Mouse (Mus musculus): Measurements from ENCODE around the gene Wipi1. TPM values are rescaled to one million over a fixed set of nuclear protein-coding genes. Genes with fewer than 3 reads are reported as not detected.
A peak's percentile ranks its signal among the peaks of the same experiment; 100 is the strongest.
"Not testable (repeated sequence)": the region's sequence is repeated elsewhere in the genome, so short reads cannot be mapped to it uniquely, and the experiment has no call there.

Wipi1 gene
- polyA plus RNA-seq, 1 experiment from 2014 or later, result 12.3 TPM

DNA sequence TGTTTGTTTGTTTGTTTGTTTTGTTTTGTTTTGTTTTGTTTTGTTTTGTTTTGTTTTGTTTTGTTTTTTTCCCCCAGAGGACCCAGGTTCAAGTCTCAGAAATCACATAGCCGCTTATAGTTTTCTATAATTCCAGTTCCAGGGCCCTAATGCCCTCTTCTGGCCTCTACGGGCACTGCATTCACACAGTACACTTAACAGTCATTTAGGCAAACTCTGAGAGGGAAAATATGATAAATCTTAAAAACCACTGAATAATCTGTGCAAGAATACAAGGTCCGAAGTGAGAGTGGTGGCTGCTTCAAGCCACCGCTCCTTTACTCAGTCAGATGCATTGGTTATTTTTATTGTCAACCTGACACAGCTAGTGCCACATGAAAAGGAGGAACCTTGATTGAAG lies 15.9 kb upstream of the Wipi1 start:
- no peak overlapping the region for H3K4me3 ChIP-seq (ENCODE audit: low read depth, low read length)
- DNase-seq (ENCODE audit: low spot score) (no peak), ATAC-seq (ENCODE audit: low FRiP score) (no peak)
- no peak overlapping the region for H3K9ac ChIP-seq (ENCODE audit: low read depth, low read length)
- 92% methylated on average over 4 of the region's 4 CpGs for WGBS
- no peaks in the 10 kb centered on the region for H3K27me3 ChIP-seq (ENCODE audit: control insufficient read depth, insufficient read depth, low read length)
- no peaks in the 10 kb centered on the region for H3K36me3 ChIP-seq (ENCODE audit: control insufficient read depth, insufficient read depth, low read length)
- no peaks in the 10 kb centered on the region for H3K4me1 ChIP-seq (replicated peaks; ENCODE audit: control insufficient read depth, insufficient read depth, low read length)
- no peaks in the 10 kb centered on the region for H3K9me3 ChIP-seq (ENCODE audit: control insufficient read depth, low read length)
- no peak overlapping the region for H3K4me2 ChIP-seq (replicated peaks; ENCODE audit: low read depth, low read length)
- no peak overlapping the region for H3K27ac ChIP-seq (ENCODE audit: low read depth, low read length)

DNA sequence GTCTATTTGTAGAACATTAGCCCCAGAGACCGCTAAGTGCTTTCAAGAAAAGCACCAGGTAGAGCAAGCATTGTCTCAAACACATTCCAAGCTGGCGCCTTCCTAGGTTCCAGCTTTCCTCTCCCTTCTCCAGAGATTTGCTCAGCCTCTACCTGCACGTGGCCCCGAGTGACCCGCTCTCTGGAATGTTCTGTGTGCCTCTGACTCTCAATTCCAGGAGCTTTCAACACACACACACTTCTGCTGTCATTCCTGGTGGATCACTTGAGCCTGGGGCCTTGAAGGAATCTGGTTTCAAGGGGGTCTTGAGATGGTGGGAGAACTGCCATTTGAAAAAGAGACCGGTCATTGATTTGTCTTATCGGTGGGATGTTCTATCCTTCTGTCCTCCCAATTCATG lies 11.5 kb upstream of the Wipi1 start:
- Histone ChIP-seq H3K4me3 (ENCODE audit: low read depth, low read length) (no peak overlapping the region), H3K4me2 (replicated peaks; ENCODE audit: low read depth, low read length) (no peak overlapping the region), H3K4me1 (replicated peaks; ENCODE audit: control insufficient read depth, insufficient read depth, low read length) (no peaks in the 10 kb centered on the region), H3K36me3 (ENCODE audit: control insufficient read depth, insufficient read depth, low read length) (no peaks in the 10 kb centered on the region), H3K9me3 (ENCODE audit: control insufficient read depth, low read length) (no peaks in the 10 kb centered on the region), H3K27me3 (ENCODE audit: control insufficient read depth, insufficient read depth, low read length) (no peaks in the 10 kb centered on the region), H3K27ac (ENCODE audit: low read depth, low read length) (no peak overlapping the region), H3K9ac (ENCODE audit: low read depth, low read length) (no peak overlapping the region)
- no peak for DNase-seq (ENCODE audit: low spot score)
- ATAC-seq (ENCODE audit: low FRiP score), result no peak
- WGBS, result 90% methylated on average over 7 of the region's 7 CpGs

- H3K36me3 ChIP-seq (ENCODE audit: control insufficient read depth, insufficient read depth, low read length), result no peaks in the 10 kb centered on the region
- H3K9ac ChIP-seq (ENCODE audit: low read depth, low read length), result no peak overlapping the region
- H3K4me2 ChIP-seq (replicated peaks; ENCODE audit: low read depth, low read length), result no peak overlapping the region
- H3K4me3 ChIP-seq (ENCODE audit: low read depth, low read length), result no peak overlapping the region
- no peaks in the 10 kb centered on the region for H3K27me3 ChIP-seq (ENCODE audit: control insufficient read depth, insufficient read depth, low read length)
- no peaks in the 10 kb centered on the region for H3K4me1 ChIP-seq (replicated peaks; ENCODE audit: control insufficient read depth, insufficient read depth, low read length)
- ATAC-seq (ENCODE audit: low FRiP score) (no peak), DNase-seq (ENCODE audit: low spot score) (no peak)
- 47% methylated on average over 15 of the region's 15 CpGs for WGBS
- no peaks in the 10 kb centered on the region for H3K9me3 ChIP-seq (ENCODE audit: control insufficient read depth, low read length)
- no peak overlapping the region for H3K27ac ChIP-seq (ENCODE audit: low read depth, low read length)
Observed at GRCm38 (mm10) chr11:109622518-109623037, 10.8 kb upstream of the Wipi1 start.

DNA sequence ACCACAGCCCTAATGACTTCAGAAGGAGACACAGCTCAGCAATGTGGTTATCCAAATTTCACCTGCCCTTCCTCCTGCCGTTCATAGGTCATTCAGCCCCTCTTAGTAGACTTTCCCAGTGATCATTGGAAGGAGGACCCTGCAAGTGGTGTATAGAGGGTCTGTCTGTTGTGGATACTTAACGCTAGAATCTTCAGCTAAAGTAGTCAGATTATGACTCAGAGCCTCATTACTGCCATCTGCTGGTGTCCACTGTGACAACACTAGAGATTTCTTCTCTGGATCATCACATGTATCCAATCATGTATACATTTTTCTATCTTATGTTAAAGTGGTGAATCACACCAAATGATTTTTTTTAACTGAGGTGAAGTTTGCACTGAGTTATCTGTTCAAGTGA lies 9.4 kb upstream of the Wipi1 start:
- Histone ChIP-seq H3K27me3 (ENCODE audit: control insufficient read depth, insufficient read depth, low read length) (no peaks in the 10 kb centered on the region), H3K9ac (ENCODE audit: low read depth, low read length) (no peak overlapping the region), H3K9me3 (ENCODE audit: control insufficient read depth, low read length) (no peaks in the 10 kb centered on the region), H3K27ac (ENCODE audit: low read depth, low read length) (no peak overlapping the region), H3K4me3 (ENCODE audit: low read depth, low read length) (no peak overlapping the region), H3K36me3 (ENCODE audit: control insufficient read depth, insufficient read depth, low read length) (no peaks in the 10 kb centered on the region), H3K4me2 (replicated peaks; ENCODE audit: low read depth, low read length) (no peak overlapping the region), H3K4me1 (replicated peaks; ENCODE audit: control insufficient read depth, insufficient read depth, low read length) (no peaks in the 10 kb centered on the region)
- DNase-seq (ENCODE audit: low spot score) (peak; percentile 76), ATAC-seq (ENCODE audit: low FRiP score) (no peak)
- 17% methylated on average over 2 of the region's 2 CpGs for WGBS

DNA sequence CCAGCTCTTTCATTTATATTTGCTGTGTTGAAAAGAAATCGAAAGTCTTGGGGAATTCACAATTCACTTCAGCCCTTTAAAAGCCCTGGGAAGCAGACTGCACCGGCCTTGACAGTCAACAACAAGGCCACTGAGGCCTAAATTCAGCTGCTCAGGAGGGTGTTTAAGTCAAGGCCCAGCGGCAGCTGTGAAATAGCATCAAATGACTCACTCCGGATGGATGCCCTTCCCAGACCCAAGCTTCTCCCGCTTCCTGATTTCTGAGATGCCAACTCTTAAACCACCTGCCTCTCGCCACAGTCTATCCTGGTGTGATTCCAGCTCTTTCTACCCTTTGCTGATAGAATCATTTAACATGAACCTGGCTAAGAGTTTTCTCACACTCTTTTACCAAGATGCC lies 8.6 kb upstream of the Wipi1 start:
- H3K4me1 ChIP-seq (replicated peaks; ENCODE audit: control insufficient read depth, insufficient read depth, low read length), result no peaks in the 10 kb centered on the region
- H3K4me3 ChIP-seq (ENCODE audit: low read depth, low read length), result no peak overlapping the region
- no peaks in the 10 kb centered on the region for H3K9me3 ChIP-seq (ENCODE audit: control insufficient read depth, low read length)
- 84% methylated on average over 6 of the region's 6 CpGs for WGBS
- ATAC-seq (ENCODE audit: low FRiP score) (no peak), DNase-seq (ENCODE audit: low spot score) (no peak)
- no peak overlapping the region for H3K9ac ChIP-seq (ENCODE audit: low read depth, low read length)
- no peaks in the 10 kb centered on the region for H3K27me3 ChIP-seq (ENCODE audit: control insufficient read depth, insufficient read depth, low read length)
- no peaks in the 10 kb centered on the region for H3K36me3 ChIP-seq (ENCODE audit: control insufficient read depth, insufficient read depth, low read length)
- no peak overlapping the region for H3K27ac ChIP-seq (ENCODE audit: low read depth, low read length)
- no peak overlapping the region for H3K4me2 ChIP-seq (replicated peaks; ENCODE audit: low read depth, low read length)

- peak; percentile 60 for DNase-seq (ENCODE audit: low spot score)
- H3K9ac ChIP-seq (ENCODE audit: low read depth, low read length); H3K27ac ChIP-seq (ENCODE audit: low read depth, low read length); H3K27me3 ChIP-seq (ENCODE audit: control insufficient read depth, insufficient read depth, low read length); H3K36me3 ChIP-seq (ENCODE audit: control insufficient read depth, insufficient read depth, low read length); H3K4me3 ChIP-seq (ENCODE audit: low read depth, low read length); H3K9me3 ChIP-seq (ENCODE audit: control insufficient read depth, low read length); H3K4me1 ChIP-seq (replicated peaks; ENCODE audit: control insufficient read depth, insufficient read depth, low read length); H3K4me2 ChIP-seq (replicated peaks; ENCODE audit: low read depth, low read length); ATAC-seq (ENCODE audit: low FRiP score): not testable (repeated sequence)
- WGBS, result 34% methylated on average over 8 of the region's 8 CpGs
Observed at GRCm38 (mm10) chr11:109619055-109619454, 7.3 kb upstream of the Wipi1 start.

DNA sequence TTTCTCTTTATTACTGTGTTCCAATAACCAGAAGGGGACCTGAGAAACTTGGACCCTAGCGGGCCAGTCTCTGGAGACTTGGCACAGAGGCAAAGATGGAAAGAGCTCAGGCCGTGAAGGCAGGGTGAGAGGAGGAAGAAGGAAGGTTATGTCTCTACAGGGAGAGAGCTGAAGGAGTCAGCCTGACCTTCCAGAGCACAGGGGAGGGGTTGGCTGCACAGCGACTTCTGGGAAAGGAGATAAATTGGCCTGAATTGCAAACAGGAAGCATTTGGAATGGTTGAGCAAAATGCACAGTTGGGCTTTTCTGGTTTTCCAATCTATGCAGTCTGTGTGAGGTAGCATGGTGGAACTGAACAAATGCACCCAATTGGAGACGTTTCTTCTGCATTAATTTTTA lies 5.0 kb upstream of the Wipi1 start:
- Histone ChIP-seq H3K36me3 (ENCODE audit: control insufficient read depth, insufficient read depth, low read length) (no peaks in the 10 kb centered on the region), H3K27me3 (ENCODE audit: control insufficient read depth, insufficient read depth, low read length) (no peaks in the 10 kb centered on the region), H3K4me1 (replicated peaks; ENCODE audit: control insufficient read depth, insufficient read depth, low read length) (no peaks in the 10 kb centered on the region), H3K4me3 (ENCODE audit: low read depth, low read length) (no peak overlapping the region), H3K9me3 (ENCODE audit: control insufficient read depth, low read length) (no peaks in the 10 kb centered on the region), H3K27ac (ENCODE audit: low read depth, low read length) (no peak overlapping the region), H3K4me2 (replicated peaks; ENCODE audit: low read depth, low read length) (no peak overlapping the region), H3K9ac (ENCODE audit: low read depth, low read length) (no peak overlapping the region)
- DNase-seq (ENCODE audit: low spot score), result no peak
- ATAC-seq (ENCODE audit: low FRiP score), result no peak
- 72% methylated on average over 4 of the region's 4 CpGs for WGBS

- DNase-seq (ENCODE audit: low spot score) (no peak), ATAC-seq (ENCODE audit: low FRiP score) (no peak)
- no peak overlapping the region for H3K27ac ChIP-seq (ENCODE audit: low read depth, low read length)
- no peak overlapping the region for H3K9ac ChIP-seq (ENCODE audit: low read depth, low read length)
- no peak overlapping the region for H3K4me2 ChIP-seq (replicated peaks; ENCODE audit: low read depth, low read length)
- H3K36me3 ChIP-seq (ENCODE audit: control insufficient read depth, insufficient read depth, low read length), result no peaks in the 10 kb centered on the region
- H3K9me3 ChIP-seq (ENCODE audit: control insufficient read depth, low read length), result no peaks in the 10 kb centered on the region
- WGBS, result 89% methylated on average over 4 of the region's 4 CpGs
- H3K4me1 ChIP-seq (replicated peaks; ENCODE audit: control insufficient read depth, insufficient read depth, low read length), result no peaks in the 10 kb centered on the region
- no peaks in the 10 kb centered on the region for H3K27me3 ChIP-seq (ENCODE audit: control insufficient read depth, insufficient read depth, low read length)
- no peak overlapping the region for H3K4me3 ChIP-seq (ENCODE audit: low read depth, low read length)
Observed at GRCm38 (mm10) chr11:109616352-109616751, 4.6 kb upstream of the Wipi1 start.

GRCm38 (mm10) chr11:109615286-109615685 lies 3.5 kb upstream of the Wipi1 start:
- DNase-seq (ENCODE audit: low spot score) (no peak), ATAC-seq (ENCODE audit: low FRiP score) (no peak)
- H3K27ac ChIP-seq (ENCODE audit: low read depth, low read length), result no peak overlapping the region
- no peaks in the 10 kb centered on the region for H3K27me3 ChIP-seq (ENCODE audit: control insufficient read depth, insufficient read depth, low read length)
- H3K4me1 ChIP-seq (replicated peaks; ENCODE audit: control insufficient read depth, insufficient read depth, low read length), result peaks cover 2% of the 10 kb centered on the region; the same call in 1 of the 2 replicates
- no peak overlapping the region for H3K9ac ChIP-seq (ENCODE audit: low read depth, low read length)
- H3K9me3 ChIP-seq (ENCODE audit: control insufficient read depth, low read length), result no peaks in the 10 kb centered on the region
- WGBS, result 77% methylated on average over 9 of the region's 9 CpGs
- H3K4me3 ChIP-seq (ENCODE audit: low read depth, low read length), result no peak overlapping the region
- no peak overlapping the region for H3K4me2 ChIP-seq (replicated peaks; ENCODE audit: low read depth, low read length)
- no peaks in the 10 kb centered on the region for H3K36me3 ChIP-seq (ENCODE audit: control insufficient read depth, insufficient read depth, low read length)
